Mouse (Mus musculus) midbrain, postnatal 0 days (tissue): ENCODE results near the gene Frmpd4. TPM values are rescaled to one million over a fixed set of nuclear protein-coding genes. Genes with fewer than 3 reads are reported as not detected.

Experiments used
- ATAC-seq: fragments of 200-750 bp; cut with Nextera tagmentation; 2 replicates; pipeline ENCODE4 v1.8.0; 2017; ENCODE audit warnings: moderate number of reproducible peaks, mild to moderate bottlenecking, moderate TSS enrichment, moderate library complexity; ENCODE audit not compliant: low FRiP score
- DNase-seq: peaks from one replicate; pipeline ENCODE4 v3.0.0-alpha.2; 2015; ENCODE audit warnings: low spot score
- H3K27ac ChIP-seq: fragments of 300-500 bp; sonication (generic); 2 replicates; pipeline ENCODE4 v1.5.1; 2014; ENCODE audit warnings: low read depth, mild to moderate bottlenecking, low read length, mixed read lengths
- H3K27me3 ChIP-seq: fragments of 300-500 bp; sonication (generic); 2 replicates; pipeline ENCODE4 v1.6.1; 2014; ENCODE audit warnings: low read length, control low read depth, mixed read lengths; ENCODE audit not compliant: insufficient read depth
- H3K36me3 ChIP-seq: fragments of 300-500 bp; sonication (generic); 2 replicates; pipeline ENCODE4 v1.6.1; 2014; ENCODE audit warnings: low read length, control low read depth, mixed read lengths; ENCODE audit not compliant: insufficient read depth
- H3K4me1 ChIP-seq: fragments of 300-500 bp; sonication (generic); 2 replicates; pipeline ENCODE4 v1.6.1; 2014; ENCODE audit warnings: mild to moderate bottlenecking, control low read depth, antibody characterized with exemption, low read length, mixed read lengths; ENCODE audit not compliant: insufficient read depth
- H3K4me2 ChIP-seq: fragments of 300-500 bp; sonication (generic); 2 replicates; pipeline ENCODE4 v1.6.1; 2014; ENCODE audit warnings: low read depth, mild to moderate bottlenecking, low read length, mixed read lengths; ENCODE audit not compliant: poor library complexity, severe bottlenecking
- H3K4me3 ChIP-seq: fragments of 300-500 bp; sonication (generic); 2 replicates; pipeline ENCODE4 v1.5.1; 2014; ENCODE audit warnings: low read depth, mild to moderate bottlenecking, low read length, moderate library complexity
- H3K9ac ChIP-seq: fragments of 300-500 bp; sonication (generic); replicated peaks from 2 replicates; pipeline ENCODE4 v1.6.1; 2014; ENCODE audit warnings: mild to moderate bottlenecking, low read length, moderate library complexity, mixed read lengths; ENCODE audit not compliant: poor library complexity, severe bottlenecking
- H3K9me3 ChIP-seq: fragments of 300-500 bp; sonication (generic); 2 replicates; pipeline ENCODE4 v1.6.1; 2016; ENCODE audit warnings: low read length, control low read depth
- CTCF ChIP-seq: IDR thresholded peaks from 2 replicates; pipeline ENCODE4 v1.5.1; 2016; ENCODE audit warnings: antibody characterized with exemption, mild to moderate bottlenecking
- WGBS: fragments of 180-500 bp; shearing (Covaris S2); extraction: QIAGEN DNeasy Blood & Tissue Kit; methylation state at CpG from one replicate; pipeline ENCODE4 v1.1.7; 2014; 5-methylcytosine and 5-hydroxymethylcytosine counted together
- polyA plus RNA-seq: library from polyadenylated mRNA; unstranded; fragments of >200 nt; fragmentation: Nextera tagmentation; extraction: Ambion mirVana; gene quantifications from 2 replicates; pipeline ENCODE4 v1.2.1, GENCODE M21; 2015
- total RNA-seq: library from RNA; depleted of rRNA; stranded (reverse); fragments of >200 nt; gene quantifications from 2 replicates; pipeline ENCODE4 v1.2.3, GENCODE M21; 2014

The Frmpd4 gene
- total and polyA plus RNA-seq, 2 experiments from 2014 or later, result 1.9 to 8.8 TPM

DNA sequence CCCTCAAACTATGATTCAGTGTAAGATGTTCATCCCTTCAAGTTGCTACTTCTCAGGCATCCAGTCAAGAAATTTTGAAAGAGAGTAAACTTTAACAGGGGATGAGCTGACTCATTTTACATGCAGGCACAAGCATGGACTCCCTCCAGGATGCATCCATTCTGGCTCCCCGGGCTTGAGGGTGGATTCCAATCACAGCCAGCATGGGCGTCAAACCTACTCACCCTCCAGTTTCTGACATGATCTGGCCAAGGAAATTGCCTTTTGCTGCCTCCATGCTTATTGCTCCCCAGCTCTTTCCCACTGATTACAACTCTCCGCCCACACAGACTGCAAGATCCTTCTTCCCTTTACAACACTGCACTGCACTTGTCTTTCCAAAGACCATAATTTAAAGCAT, 370.0 kb downstream of the Frmpd4 start:
- 0 out of 2 replicates have a peak, but pooled peaks cover 4% of the 10 kb centered on the region for H3K27me3 ChIP-seq
- WGBS, result 82% methylated on average over 3 of the region's 3 CpGs

GRCm38 (mm10) chrX:168191944-168192343, 385.1 kb downstream of the Frmpd4 start:
- H3K27me3 ChIP-seq, result no peaks in the 10 kb centered on the region
- H3K9me3 ChIP-seq, result no peaks in the 10 kb centered on the region
- H3K4me2 ChIP-seq, result no peak overlapping the region
- WGBS, result 65% methylated on average over 1 of the region's 1 CpGs
- no peak overlapping the region for H3K27ac ChIP-seq
- H3K4me1 ChIP-seq, result no peaks in the 10 kb centered on the region
- no peak overlapping the region for H3K9ac ChIP-seq
- peak; percentile 5 for DNase-seq
- no peak overlapping the region for H3K4me3 ChIP-seq
- H3K36me3 ChIP-seq, result no peaks in the 10 kb centered on the region
- no peak for TF ChIP-seq CTCF
- no peak for ATAC-seq

More for the DNA sequence above, 370.0 kb downstream of the Frmpd4 start:
- Histone ChIP-seq H3K27ac (no peak overlapping the region), H3K4me1 (no peaks in the 10 kb centered on the region), H3K36me3 (no peaks in the 10 kb centered on the region), H3K4me2 (no peak overlapping the region), H3K4me3 (no peak overlapping the region), H3K9me3 (no peaks in the 10 kb centered on the region), H3K9ac (no peak overlapping the region)
- no peak for TF ChIP-seq CTCF
- DNase-seq (no peak), ATAC-seq (no peak)

DNA sequence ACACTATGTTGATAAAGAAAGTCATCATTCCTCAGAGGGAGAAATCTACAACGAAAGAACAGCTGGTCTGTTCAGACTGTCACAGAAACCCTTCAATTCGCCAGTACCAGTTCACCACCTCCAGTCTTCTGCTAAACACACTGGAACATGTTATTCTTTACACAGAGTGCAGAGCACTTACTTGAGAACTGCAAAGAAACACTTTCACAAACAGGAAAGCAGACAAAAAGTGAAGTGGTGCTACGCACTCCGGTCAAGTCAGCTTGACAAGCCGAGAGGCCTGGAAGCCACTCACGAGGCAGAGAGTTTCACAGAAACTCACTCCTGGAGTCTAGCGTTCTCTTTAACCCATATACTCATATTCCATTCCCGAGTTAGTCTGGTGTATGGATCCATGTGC, 387.5 kb downstream of the Frmpd4 start:
- TF ChIP-seq CTCF, result no peak
- H3K27ac ChIP-seq, result no peak overlapping the region
- H3K9me3 ChIP-seq, result no peaks in the 10 kb centered on the region
- H3K4me1 ChIP-seq, result no peaks in the 10 kb centered on the region
- DNase-seq, result no peak
- no peak overlapping the region for H3K4me2 ChIP-seq
- H3K36me3 ChIP-seq, result no peaks in the 10 kb centered on the region
- H3K9ac ChIP-seq, result no peak overlapping the region
- ATAC-seq, result no peak
- H3K27me3 ChIP-seq, result no peaks in the 10 kb centered on the region
- 84% methylated on average over 8 of the region's 8 CpGs for WGBS
- H3K4me3 ChIP-seq, result no peak overlapping the region

GRCm38 (mm10) chrX:168163001-168163400, 414.0 kb downstream of the Frmpd4 start:
- Histone ChIP-seq H3K4me1 (no peaks in the 10 kb centered on the region), H3K4me3 (no peak overlapping the region), H3K27me3 (no peaks in the 10 kb centered on the region), H3K9me3 (no peaks in the 10 kb centered on the region), H3K36me3 (no peaks in the 10 kb centered on the region), H3K4me2 (no peak overlapping the region), H3K9ac (no peak overlapping the region), H3K27ac (no peak overlapping the region)
- no peak for TF ChIP-seq CTCF
- ATAC-seq, result no peak
- DNase-seq, result no peak

GRCm38 (mm10) chrX:168158866-168159265, 418.2 kb downstream of the Frmpd4 start:
- Histone ChIP-seq H3K27ac (no peak overlapping the region), H3K4me2 (no peak overlapping the region), H3K9ac (no peak overlapping the region), H3K27me3 (no peaks in the 10 kb centered on the region), H3K4me1 (no peaks in the 10 kb centered on the region), H3K9me3 (no peaks in the 10 kb centered on the region), H3K36me3 (no peaks in the 10 kb centered on the region), H3K4me3 (no peak overlapping the region)
- TF ChIP-seq CTCF, result no peak
- ATAC-seq (no peak), DNase-seq (no peak)
- 58% methylated on average over 3 of the region's 3 CpGs for WGBS

DNA sequence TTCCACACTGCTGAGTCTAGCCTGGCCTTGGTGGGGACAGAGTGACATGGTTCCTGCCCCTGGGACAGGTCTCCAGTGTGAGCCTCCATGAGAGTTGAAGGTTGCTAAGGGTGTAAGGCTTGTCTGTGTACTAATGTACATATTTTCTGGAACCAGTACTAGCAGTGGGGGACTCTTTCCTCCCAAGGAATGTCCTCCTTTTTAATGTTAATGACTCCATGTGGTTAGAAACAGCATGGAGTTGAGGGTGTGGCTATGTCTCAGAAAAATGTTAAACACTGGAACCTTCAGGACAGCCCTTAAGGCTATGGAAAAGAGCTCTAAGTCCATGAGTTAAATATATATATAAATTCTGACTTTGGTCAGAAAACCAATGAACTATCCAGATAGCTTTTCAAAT, 436.0 kb downstream of the Frmpd4 start:
- no peak overlapping the region for H3K4me2 ChIP-seq
- no peaks in the 10 kb centered on the region for H3K9me3 ChIP-seq
- TF ChIP-seq CTCF, result no peak
- H3K4me1 ChIP-seq, result no peaks in the 10 kb centered on the region
- H3K36me3 ChIP-seq, result no peaks in the 10 kb centered on the region
- H3K27me3 ChIP-seq, result no peaks in the 10 kb centered on the region
- no peak for DNase-seq
- no peak overlapping the region for H3K9ac ChIP-seq
- no peak overlapping the region for H3K4me3 ChIP-seq
- H3K27ac ChIP-seq, result no peak overlapping the region
- no peak for ATAC-seq
